Mouse (Mus musculus) heart, embryonic 14.5 days (tissue): ENCODE measurements around the gene Hint2. TPM values are rescaled to one million over a fixed set of nuclear protein-coding genes. Genes with fewer than 3 reads are reported as not detected.

ENCODE experiments used
- microRNA-seq: library from miRNA; unstranded; fragments of <30 nt; microRNA quantifications from one replicate; pipeline ENCODE4, GENCODE M21; 2016
- polyA plus RNA-seq: library from polyadenylated mRNA; unstranded; fragments of >200 nt; fragmentation: Nextera tagmentation; extraction: Ambion mirVana; gene quantifications from 2 replicates; pipeline ENCODE4 v1.2.1, GENCODE M21; 2014

Gene Hint2
- polyA plus RNA-seq, 1 experiment from 2014 or later = 213 TPM

Small RNA genes within 50 kb of the gene (microRNA-seq; reads per million reads assigned to microRNA genes)
- gene Gm25262 = not detected

Other genes with a start within 250 kb of the Hint2 start
- 0.16 TPM in 1 of 2 replicates, not detected in the other for gene Fam166b, start 227.3 kb downstream of the Hint2 start, polyA plus RNA-seq
- gene Tesk1, start 214.5 kb downstream of the Hint2 start, polyA plus RNA-seq = 8.9 and 9.4 TPM in 2 replicates
- 3.1 and 3.9 TPM in 2 replicates for gene Cd72, start 201.8 kb downstream of the Hint2 start, polyA plus RNA-seq
- not detected in 2 replicates for gene Sit1, start 172.7 kb downstream of the Hint2 start, polyA plus RNA-seq
- 76.5 and 85.8 TPM in 2 replicates for gene Ccdc107, start 163.6 kb downstream of the Hint2 start, polyA plus RNA-seq
- 28.7 and 31.0 TPM in 2 replicates for gene Arhgef39, start 156.8 kb downstream of the Hint2 start, polyA plus RNA-seq
- 2.1 and 2.4 TPM in 2 replicates for gene Car9, start 149.5 kb downstream of the Hint2 start, polyA plus RNA-seq
- 142 and 159 TPM in 2 replicates for gene Tpm2, start 132.7 kb downstream of the Hint2 start, polyA plus RNA-seq
- gene Creb3, start 94.1 kb downstream of the Hint2 start, polyA plus RNA-seq = 57.3 and 62.3 TPM in 2 replicates
- 77.5 and 90.9 TPM in 2 replicates for gene Tln1, start 93.8 kb downstream of the Hint2 start, polyA plus RNA-seq
- 18.3 and 24.9 TPM in 2 replicates for gene Rgp1, start 77.8 kb downstream of the Hint2 start, polyA plus RNA-seq
- 16.5 and 16.7 TPM in 2 replicates for gene Gba2, start 77.6 kb downstream of the Hint2 start, polyA plus RNA-seq
- 0.36 TPM in 1 of 2 replicates, not detected in the other for gene Msmp, start 72.0 kb downstream of the Hint2 start, polyA plus RNA-seq
- gene Npr2, start 24.5 kb downstream of the Hint2 start, polyA plus RNA-seq = 10.6 and 13.2 TPM in 2 replicates
- 0.18 and 0.77 TPM in 2 replicates for gene Spag8, start 2.9 kb downstream of the Hint2 start, polyA plus RNA-seq
- 4.2 and 4.5 TPM in 2 replicates for gene Tmem8b, start 12.5 kb upstream of the Hint2 start, polyA plus RNA-seq
- 3.9 and 4.5 TPM in 2 replicates for gene Fam221b, start 12.7 kb upstream of the Hint2 start, polyA plus RNA-seq
- gene Olfr70, start 44.3 kb upstream of the Hint2 start, polyA plus RNA-seq = not detected in 2 replicates
- not detected in 2 replicates for gene Olfr71, start 53.8 kb upstream of the Hint2 start, polyA plus RNA-seq
- 0.81 and 1.5 TPM in 2 replicates for gene Hrct1, start 70.7 kb upstream of the Hint2 start, polyA plus RNA-seq
- gene Spaar, start 73.6 kb upstream of the Hint2 start, polyA plus RNA-seq = 0.23 and 0.42 TPM in 2 replicates
- gene Olfr159, start 114.5 kb upstream of the Hint2 start, polyA plus RNA-seq = not detected in 2 replicates
- not detected in 2 replicates for gene Olfr156, start 167.4 kb upstream of the Hint2 start, polyA plus RNA-seq
- gene Olfr157, start 183.7 kb upstream of the Hint2 start, polyA plus RNA-seq = not detected in 2 replicates
- not detected in 2 replicates for gene Olfr155, start 195.1 kb upstream of the Hint2 start, polyA plus RNA-seq
- 10.1 and 11.6 TPM in 2 replicates for gene Reck, start 219.1 kb upstream of the Hint2 start, polyA plus RNA-seq